Mouse (Mus musculus) intestine, embryonic 16.5 days (tissue): ENCODE data around the gene Krtap28-13. TPM values are rescaled to one million over a fixed set of nuclear protein-coding genes. Genes with fewer than 3 reads are reported as not detected.

Source experiments
- ATAC-seq: fragments of 200-750 bp; cut with Nextera tagmentation; 2 replicates; pipeline ENCODE4 v1.8.0; 2017; ENCODE audit warnings: moderate TSS enrichment, moderate library complexity
- H3K27ac ChIP-seq: fragments of 300-500 bp; sonication (generic); 2 replicates; pipeline ENCODE4 v1.5.1; 2014; ENCODE audit warnings: mild to moderate bottlenecking, low read length
- H3K27me3 ChIP-seq: fragments of 300-500 bp; sonication (generic); replicated peaks from 2 replicates; pipeline ENCODE4 v1.6.1; 2014; ENCODE audit warnings: low read length, control low read depth, mixed read lengths; ENCODE audit not compliant: control insufficient read depth, insufficient read depth
- H3K36me3 ChIP-seq: fragments of 300-500 bp; sonication (generic); 2 replicates; pipeline ENCODE4 v1.6.1; 2014; ENCODE audit warnings: low read length, control low read depth; ENCODE audit not compliant: control insufficient read depth, insufficient read depth
- H3K4me1 ChIP-seq: fragments of 300-500 bp; sonication (generic); 2 replicates; pipeline ENCODE4 v1.6.1; 2014; ENCODE audit warnings: low read length, control low read depth, mixed read lengths; ENCODE audit not compliant: control insufficient read depth, insufficient read depth
- H3K4me2 ChIP-seq: fragments of 300-500 bp; sonication (generic); 2 replicates; pipeline ENCODE4 v1.6.1; 2014; ENCODE audit warnings: low read depth, low read length, control low read depth
- H3K4me3 ChIP-seq: fragments of 300-500 bp; sonication (generic); 2 replicates; pipeline ENCODE4 v1.5.1; 2014; ENCODE audit warnings: mild to moderate bottlenecking, low read length
- H3K9ac ChIP-seq: fragments of 300-500 bp; sonication (generic); 2 replicates; pipeline ENCODE4 v1.6.1; 2014; ENCODE audit warnings: low read depth, low read length
- H3K9me3 ChIP-seq: fragments of 300-500 bp; sonication (generic); 2 replicates; pipeline ENCODE4 v1.6.1; 2016; ENCODE audit warnings: low read length, control low read depth; ENCODE audit not compliant: control insufficient read depth
- WGBS: fragments of 180-500 bp; shearing (Covaris S2); extraction: QIAGEN DNeasy Blood & Tissue Kit; methylation state at CpG from one replicate; pipeline ENCODE4 v1.1.7; 2014; 5-methylcytosine and 5-hydroxymethylcytosine counted together
- polyA plus RNA-seq: library from polyadenylated mRNA; unstranded; fragments of >200 nt; fragmentation: Nextera tagmentation; extraction: Ambion mirVana; gene quantifications from 2 replicates; pipeline ENCODE4 v1.2.1, GENCODE M21; 2015

Krtap28-13 gene
- polyA plus RNA-seq, 1 experiment from 2014 or later = not detected

DNA sequence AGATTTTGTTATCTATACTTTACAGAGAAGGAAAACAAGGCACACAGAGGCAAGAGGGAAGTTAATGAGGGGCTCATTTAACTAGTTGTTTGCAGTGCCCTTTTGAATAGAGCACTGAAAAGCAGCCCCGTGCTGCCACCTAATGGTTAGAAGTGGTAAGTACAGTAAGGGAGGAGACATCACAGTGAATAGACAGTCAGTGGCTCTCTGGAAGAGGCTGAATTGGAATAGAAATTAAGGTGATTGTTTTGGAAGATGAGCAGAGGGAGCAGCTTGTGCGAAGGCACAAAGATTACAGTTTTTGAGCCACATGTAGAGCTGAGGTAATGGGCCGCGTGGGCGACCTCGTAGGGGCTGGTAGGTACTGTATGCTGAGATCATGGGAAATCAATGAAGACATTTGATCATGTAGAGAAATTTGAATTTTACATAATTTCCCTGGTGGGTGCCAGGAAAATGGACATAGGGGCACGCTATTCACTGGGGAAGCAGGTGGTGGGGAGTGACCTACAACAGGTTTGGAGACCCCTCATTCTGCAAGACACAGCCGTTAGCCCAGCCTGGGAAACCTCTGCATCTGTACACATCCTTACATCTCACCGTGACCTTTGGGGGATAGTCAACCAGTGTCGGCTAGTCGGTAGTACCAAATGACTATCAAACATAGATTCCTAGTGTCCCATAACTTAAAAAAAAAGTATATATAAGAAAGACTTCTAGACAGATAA lies 15.6 kb downstream of the Krtap28-13 start:
- Histone ChIP-seq H3K27me3 (no peaks in the 10 kb centered on the region), H3K4me1 (no peaks in the 10 kb centered on the region), H3K4me3 (peak overlapping the region; percentile 16), H3K27ac (no peak overlapping the region), H3K36me3 (no peaks in the 10 kb centered on the region), H3K9ac (no peak overlapping the region), H3K9me3 (no peaks in the 10 kb centered on the region), H3K4me2 (peak overlapping the region; percentile 43)
- peak; percentile 68 for ATAC-seq
- 52% methylated on average over 11 of the region's 11 CpGs for WGBS

DNA sequence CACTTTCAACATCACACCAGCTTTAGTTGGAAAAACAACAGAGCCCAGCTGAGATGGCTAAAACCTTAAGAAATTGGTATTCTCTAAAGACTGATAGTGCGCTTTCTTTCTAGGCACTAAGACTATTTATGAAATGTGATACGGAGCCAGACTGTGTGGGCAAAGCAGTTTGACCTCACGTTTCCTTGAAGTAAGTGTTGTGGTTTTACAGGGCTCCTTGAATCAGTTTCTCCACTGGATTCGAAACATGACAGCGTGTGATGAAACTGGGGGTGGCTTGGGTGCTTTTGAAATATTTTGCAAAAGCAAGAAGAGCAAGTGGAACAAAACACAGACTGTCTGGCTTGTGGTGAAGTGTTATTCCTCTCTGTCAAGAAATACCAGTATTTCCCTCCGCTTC lies 16.3 kb downstream of the Krtap28-13 start:
- no peak overlapping the region for H3K9ac ChIP-seq
- H3K36me3 ChIP-seq = no peaks in the 10 kb centered on the region
- 77% methylated on average over 6 of the region's 6 CpGs for WGBS
- H3K4me2 ChIP-seq = no peak overlapping the region
- no peaks in the 10 kb centered on the region for H3K4me1 ChIP-seq
- no peak overlapping the region for H3K4me3 ChIP-seq
- H3K27me3 ChIP-seq = no peaks in the 10 kb centered on the region
- H3K9me3 ChIP-seq = no peaks in the 10 kb centered on the region
- ATAC-seq = no peak
- no peak overlapping the region for H3K27ac ChIP-seq

DNA sequence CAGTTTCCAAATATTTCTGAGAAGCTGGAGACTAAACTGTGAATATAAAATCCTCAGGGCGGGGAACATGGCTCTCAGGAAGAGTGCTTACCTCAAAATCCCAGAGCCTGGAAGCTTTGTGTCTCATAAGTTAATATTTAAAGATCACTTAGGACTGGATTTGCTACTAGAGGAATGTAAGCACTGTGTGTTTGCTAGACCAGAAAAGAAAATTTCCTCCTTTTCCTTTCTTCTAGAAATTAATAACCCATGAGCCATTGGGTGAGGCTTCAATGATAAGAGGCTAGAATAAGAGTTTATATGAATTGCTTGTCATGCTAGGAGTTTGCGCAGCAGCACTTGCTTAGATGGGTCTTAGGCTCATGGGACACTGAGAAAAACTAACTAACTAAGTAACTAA lies 24.1 kb downstream of the Krtap28-13 start:
- no peaks in the 10 kb centered on the region for H3K9me3 ChIP-seq
- H3K27me3 ChIP-seq = no peaks in the 10 kb centered on the region
- no peaks in the 10 kb centered on the region for H3K36me3 ChIP-seq
- H3K9ac ChIP-seq = no peak overlapping the region
- H3K4me1 ChIP-seq = no peaks in the 10 kb centered on the region
- no peak overlapping the region for H3K27ac ChIP-seq
- ATAC-seq = peak; percentile 76
- no peak overlapping the region for H3K4me2 ChIP-seq
- 56% methylated on average over 2 of the region's 2 CpGs for WGBS
- no peak overlapping the region for H3K4me3 ChIP-seq

GRCm38 (mm10) chr1:83091268-83091667 lies 30.5 kb downstream of the Krtap28-13 start:
- H3K4me2 ChIP-seq = no peak overlapping the region
- no peaks in the 10 kb centered on the region for H3K27me3 ChIP-seq
- H3K9me3 ChIP-seq = no peaks in the 10 kb centered on the region
- no peak for ATAC-seq
- H3K9ac ChIP-seq = no peak overlapping the region
- WGBS = 73% methylated on average over 3 of the region's 3 CpGs
- H3K4me1 ChIP-seq = no peaks in the 10 kb centered on the region
- H3K4me3 ChIP-seq = no peak overlapping the region
- no peak overlapping the region for H3K27ac ChIP-seq
- H3K36me3 ChIP-seq = no peaks in the 10 kb centered on the region

GRCm38 (mm10) chr1:83096935-83097334 lies 36.2 kb downstream of the Krtap28-13 start:
- peak; percentile 54 for ATAC-seq
- 68% methylated on average over 4 of the region's 4 CpGs for WGBS
- H3K4me3 ChIP-seq = no peak overlapping the region

DNA sequence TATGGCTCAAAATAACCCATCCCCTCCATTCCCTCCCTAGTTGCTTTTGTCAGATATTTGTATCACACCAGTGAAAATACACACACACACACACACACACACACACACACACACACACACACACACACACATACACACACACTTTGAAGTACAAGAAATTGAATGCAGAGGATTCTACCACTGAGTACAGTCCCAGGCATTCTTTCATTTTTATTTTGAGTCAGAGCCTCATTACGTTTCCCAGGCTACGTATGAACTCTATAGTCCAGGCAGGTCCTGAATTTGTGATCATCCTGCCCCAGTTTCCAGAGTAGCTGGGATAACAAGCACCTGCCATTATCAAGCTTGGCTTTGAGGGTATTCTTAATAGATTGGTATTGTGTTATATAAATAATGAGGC lies 38.4 kb downstream of the Krtap28-13 start:
- peak overlapping the region; percentile 59; the same call in 1 of the 2 replicates for H3K27ac ChIP-seq
- no peaks in the 10 kb centered on the region for H3K27me3 ChIP-seq
- no peak overlapping the region for H3K9ac ChIP-seq
- H3K9me3 ChIP-seq = no peaks in the 10 kb centered on the region
- H3K36me3 ChIP-seq = no peaks in the 10 kb centered on the region
- WGBS = 88% methylated on average over 2 of the region's 2 CpGs
- H3K4me2 ChIP-seq = no peak overlapping the region
- H3K4me1 ChIP-seq = peaks cover 4% of the 10 kb centered on the region; the same call in 1 of the 2 replicates
- no peak overlapping the region for H3K4me3 ChIP-seq
- ATAC-seq = 0 out of 2 replicates have a peak, but pooled peaks have one; percentile 13

More at GRCm38 (mm10) chr1:83096935-83097334, 36.2 kb downstream of the Krtap28-13 start:
- Histone ChIP-seq H3K27ac (peak overlapping the region; percentile 43), H3K36me3 (no peaks in the 10 kb centered on the region), H3K9me3 (no peaks in the 10 kb centered on the region), H3K4me1 (peaks cover 4% of the 10 kb centered on the region; the same call in 1 of the 2 replicates), H3K27me3 (no peaks in the 10 kb centered on the region), H3K4me2 (no peak overlapping the region), H3K9ac (no peak overlapping the region)

DNA sequence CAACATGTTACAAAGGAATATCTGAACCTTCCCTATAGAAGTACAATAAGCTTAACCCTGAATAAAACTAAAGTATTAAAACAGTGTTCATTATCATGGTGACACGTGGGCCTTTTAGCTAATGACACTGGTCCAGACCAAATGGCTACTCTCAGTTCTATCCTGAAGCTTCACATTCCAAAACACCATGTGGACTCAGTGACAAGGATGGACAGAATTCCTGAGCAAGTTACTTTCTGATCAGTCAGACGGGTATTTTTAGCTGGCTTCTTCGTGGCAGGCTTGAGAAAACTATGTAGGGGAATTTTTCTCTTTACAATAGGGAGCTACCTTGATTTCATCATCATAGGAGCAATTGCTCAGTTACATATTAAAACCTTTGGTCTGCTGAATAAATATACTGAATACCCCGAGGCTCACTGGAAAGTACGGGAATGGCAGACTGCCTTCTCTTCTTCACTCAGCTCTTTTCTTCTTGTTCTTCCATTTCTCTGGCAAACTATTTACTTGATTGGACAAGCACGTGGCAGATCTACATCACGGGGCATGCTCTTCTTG lies 38.9 kb downstream of the Krtap28-13 start:
- peak overlapping the region; percentile 59 for H3K27ac ChIP-seq
- 56% methylated on average over 7 of the region's 7 CpGs for WGBS
- no peak overlapping the region for H3K4me3 ChIP-seq
- ATAC-seq = peak; percentile 66
- H3K27me3 ChIP-seq = no peaks in the 10 kb centered on the region
- H3K36me3 ChIP-seq = no peaks in the 10 kb centered on the region
- H3K4me2 ChIP-seq = no peak overlapping the region
- no peaks in the 10 kb centered on the region for H3K9me3 ChIP-seq
- H3K4me1 ChIP-seq = peaks cover 4% of the 10 kb centered on the region; the same call in 1 of the 2 replicates
- H3K9ac ChIP-seq = no peak overlapping the region

- Histone ChIP-seq H3K27me3 (no peaks in the 10 kb centered on the region), H3K4me1 (peaks cover 4% of the 10 kb centered on the region), H3K4me2 (no peak overlapping the region), H3K27ac (no peak overlapping the region), H3K9me3 (no peaks in the 10 kb centered on the region), H3K36me3 (no peaks in the 10 kb centered on the region), H3K4me3 (no peak overlapping the region), H3K9ac (no peak overlapping the region)
- no peak for ATAC-seq
- 42% methylated on average over 3 of the region's 3 CpGs for WGBS
Measured at GRCm38 (mm10) chr1:83101891-83102290, 41.2 kb downstream of the Krtap28-13 start.

GRCm38 (mm10) chr1:83105464-83105863 lies 44.7 kb downstream of the Krtap28-13 start:
- Histone ChIP-seq H3K4me2 (no peak overlapping the region), H3K27ac (no peak overlapping the region), H3K9me3 (no peaks in the 10 kb centered on the region), H3K4me1 (no peaks in the 10 kb centered on the region; the same call in 1 of the 2 replicates), H3K4me3 (no peak overlapping the region), H3K9ac (no peak overlapping the region), H3K36me3 (no peaks in the 10 kb centered on the region), H3K27me3 (no peaks in the 10 kb centered on the region)
- peak; percentile 67 for ATAC-seq
- WGBS = 55% methylated on average over 1 of the region's 1 CpGs
